Mouse (Mus musculus) spleen, embryonic (tissue): ENCODE data around the gene C5ar2.

Experiments
- CTCF ChIA-PET: fragments of 350-600 bp; sonication (Branson Sonifier 250); formaldehyde crosslinking; loops from one replicate; lab custom pipeline; 2022; lab: Charles Lee

The C5ar2 gene

DNA sequence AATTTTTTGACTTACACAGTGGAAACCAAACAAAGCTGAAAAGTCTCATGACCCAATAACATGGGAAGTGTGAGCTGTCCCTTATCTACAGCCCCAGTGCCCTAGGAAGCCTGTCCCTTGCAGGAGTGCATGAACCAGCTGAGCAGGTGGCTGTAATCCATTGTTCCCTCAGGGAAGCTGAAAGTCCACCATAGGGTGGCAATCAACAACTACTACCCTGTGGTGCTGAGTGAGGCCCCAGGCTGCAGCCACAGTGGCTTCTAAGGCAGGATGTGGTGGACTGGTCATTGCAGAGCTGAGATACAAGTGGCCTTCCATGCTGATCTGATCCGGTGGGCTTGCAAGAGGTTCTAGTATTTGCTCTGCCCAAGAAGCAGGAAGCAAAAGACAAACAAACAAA is 17.1 kb upstream of the C5ar2 start:
- CTCF ChIA-PET = interaction anchor here (0.6 kb wide), 1 partner anchor 50 kb away, joined by 3 read pairs; no protein-coding TSS in a partner anchor

- CTCF ChIA-PET = no interaction called here
Measured at GRCm38 (mm10) chr7:16259110-16259590, 15.2 kb upstream of the C5ar2 start, which contains the start of gene C5ar1. C5ar1 (minus strand) TSS chr7:16259540.

- CTCF ChIA-PET = no interaction called here
Measured at GRCm38 (mm10) chr7:16257830-16258229, 13.9 kb upstream of the C5ar2 start.

DNA sequence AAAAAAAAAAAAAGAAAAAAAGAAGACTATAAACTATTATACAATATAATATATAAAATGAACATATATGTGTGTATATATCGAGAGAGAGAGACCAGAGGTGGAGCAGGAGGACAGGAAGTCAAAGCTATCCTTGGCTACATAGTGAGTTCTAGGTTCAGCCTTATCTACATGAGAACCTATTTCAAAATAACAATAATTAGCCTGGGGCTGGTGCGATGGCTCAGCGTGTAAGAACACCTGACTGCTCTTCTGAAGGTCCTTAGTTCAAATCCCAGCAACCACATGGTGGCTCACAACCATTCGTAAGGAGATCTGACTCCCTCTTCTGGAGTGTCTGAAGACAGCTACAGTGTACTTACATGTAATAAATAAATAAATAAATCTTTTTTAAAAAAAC is 12.0 kb upstream of the C5ar2 start:
- CTCF ChIA-PET = interaction anchor here (0.7 kb wide), 1 partner anchor 17 kb away, joined by 4 read pairs; the partner anchor contains the start of gene Inafm1

GRCm38 (mm10) chr7:16254195-16254594 is 10.2 kb upstream of the C5ar2 start:
- CTCF ChIA-PET = no interaction called here

GRCm38 (mm10) chr7:16250687-16251086 is 6.7 kb upstream of the C5ar2 start:
- CTCF ChIA-PET = no interaction called here

DNA sequence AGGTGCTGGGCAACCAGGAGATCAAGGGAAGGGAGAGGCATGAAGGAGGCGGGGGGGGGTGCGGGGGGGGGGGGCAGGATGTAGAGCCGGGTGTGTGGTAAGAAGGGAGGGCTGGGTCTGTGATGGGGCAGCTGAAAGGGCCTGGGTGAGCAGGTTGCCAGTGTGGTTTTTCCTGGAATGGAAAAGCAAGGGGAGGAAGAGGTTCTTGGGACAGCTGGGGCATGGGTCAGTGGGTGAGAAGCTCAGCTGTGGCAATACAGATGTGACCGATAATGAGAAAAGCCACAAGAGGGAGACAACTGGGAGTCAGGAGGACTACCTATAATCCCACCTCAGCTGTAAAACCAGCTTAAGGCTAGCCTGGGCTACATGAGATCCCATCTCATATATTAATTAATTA is 2.0 kb upstream of the C5ar2 start:
- CTCF ChIA-PET = no interaction called here

DNA sequence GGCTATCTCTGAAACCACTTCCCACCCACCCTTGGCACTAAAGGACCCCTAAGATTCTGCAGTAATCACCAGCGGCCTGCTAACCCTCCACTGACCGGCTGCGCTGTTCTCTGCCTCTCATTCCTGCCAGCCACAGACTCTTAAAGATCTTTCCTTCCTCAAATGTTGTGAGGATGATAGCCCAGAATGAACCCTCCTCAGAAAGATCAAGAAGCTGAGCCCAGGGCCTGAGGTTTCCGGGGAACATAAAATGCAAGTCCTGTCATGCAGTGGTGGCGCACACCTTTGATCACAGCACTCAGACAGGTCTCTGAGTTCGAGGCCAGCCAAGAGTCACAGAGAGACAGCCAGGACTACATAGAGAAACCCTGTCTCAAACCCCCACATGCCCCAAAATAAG is 1.8 kb downstream of the C5ar2 start:
- CTCF ChIA-PET = interaction anchor here (0.5 to 1.0 kb wide), 2 partner anchors 13 to 21 kb away, joined by 3 read pairs; no protein-coding TSS in a partner anchor

- CTCF ChIA-PET = interaction anchor here (1.0 kb wide), 1 partner anchor 12 kb away, joined by 3 read pairs; no protein-coding TSS in a partner anchor
Measured at GRCm38 (mm10) chr7:16241787-16242186, 2.2 kb downstream of the C5ar2 start.

- CTCF ChIA-PET = interaction anchor here (1.0 kb wide), 1 partner anchor 12 kb away, joined by 3 read pairs; no protein-coding TSS in a partner anchor
Measured at GRCm38 (mm10) chr7:16240978-16241303, 3.0 kb downstream of the C5ar2 start.

DNA sequence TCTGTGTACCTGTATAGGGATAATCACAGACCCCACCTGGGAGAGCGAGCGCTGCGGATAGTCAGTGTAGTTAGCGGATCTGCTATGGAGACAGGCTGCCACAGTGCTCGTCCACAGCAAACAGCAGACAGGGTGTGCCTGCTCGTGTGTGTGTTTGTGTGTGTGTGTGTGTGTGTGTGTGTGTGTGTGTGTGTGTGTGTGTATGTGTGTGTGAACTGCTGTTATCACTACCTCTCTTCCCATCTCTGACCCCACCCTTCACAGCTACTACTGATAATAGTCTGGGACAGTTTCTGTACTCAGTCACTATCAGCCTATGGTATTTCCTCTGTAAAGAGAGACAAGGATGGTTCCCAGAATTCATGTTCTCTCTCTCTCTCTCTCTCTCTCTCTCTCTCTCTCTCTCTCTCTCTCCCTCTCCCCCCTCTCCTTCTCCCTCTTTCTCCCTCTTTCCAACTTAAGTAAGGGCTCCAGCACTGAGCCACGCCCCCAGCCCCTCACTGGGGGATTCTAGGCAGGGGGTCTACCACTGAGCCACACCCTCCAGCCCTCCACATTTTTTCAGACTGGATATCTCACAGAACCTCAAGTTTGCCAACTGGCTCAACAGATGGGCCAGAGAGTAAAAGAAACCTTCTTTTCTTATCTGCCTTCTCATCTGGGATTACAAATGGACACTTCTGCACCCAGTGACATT is 3.5 kb downstream of the C5ar2 start:
- CTCF ChIA-PET = interaction anchor here (0.6 to 0.8 kb wide), 2 partner anchors 9 to 19 kb away, joined by 4 to 10 read pairs; no protein-coding TSS in a partner anchor

DNA sequence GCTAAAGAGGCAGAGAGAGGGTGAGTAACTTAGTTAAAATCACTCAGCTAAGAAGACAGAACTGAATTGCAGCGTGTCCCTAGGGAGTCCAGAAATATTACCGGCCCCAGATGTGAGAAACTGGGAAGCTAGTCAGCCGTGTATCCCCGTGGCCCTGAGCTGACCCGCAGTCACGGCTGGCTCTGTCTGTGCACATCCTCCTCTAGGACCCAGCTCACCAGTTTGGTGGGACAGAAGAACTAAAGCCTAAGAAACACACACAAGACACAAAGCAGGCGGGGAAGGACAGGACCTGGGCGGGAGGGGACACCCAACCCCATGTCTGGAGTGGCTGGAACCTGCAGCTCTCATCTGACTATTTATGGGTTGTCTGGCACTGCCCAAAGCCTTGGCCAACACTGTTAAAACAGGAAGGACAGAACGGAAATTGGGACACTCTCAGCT is 4.4 kb downstream of the C5ar2 start:
- CTCF ChIA-PET = interaction anchor here (0.8 kb wide), 1 partner anchor 18 kb away, joined by 4 read pairs; no protein-coding TSS in a partner anchor

DNA sequence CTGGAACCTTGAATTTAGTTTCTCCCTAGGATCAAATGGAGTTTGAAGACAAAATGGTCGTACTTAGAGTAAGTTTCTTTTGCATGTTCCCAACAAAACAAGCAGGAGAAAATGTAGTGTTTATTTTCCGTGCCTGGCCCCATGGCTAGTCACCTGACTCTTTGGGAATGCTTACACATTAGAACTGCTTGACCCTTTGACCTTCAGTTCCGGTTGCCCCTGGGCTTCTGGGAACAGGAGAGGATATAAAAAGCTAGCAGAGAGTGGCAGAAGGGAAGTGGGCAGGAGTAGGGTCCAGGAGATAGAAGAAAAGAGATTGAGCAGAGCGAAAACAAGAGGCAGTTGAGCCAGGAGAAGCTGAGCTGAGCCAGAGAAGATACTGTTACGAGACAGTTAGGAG is 14.1 kb downstream of the C5ar2 start:
- CTCF ChIA-PET = interaction anchor here (0.7 to 1.5 kb wide), 3 partner anchors 12 to 736 kb away, joined by 3 to 5 read pairs (median 3); no protein-coding TSS in a partner anchor

DNA sequence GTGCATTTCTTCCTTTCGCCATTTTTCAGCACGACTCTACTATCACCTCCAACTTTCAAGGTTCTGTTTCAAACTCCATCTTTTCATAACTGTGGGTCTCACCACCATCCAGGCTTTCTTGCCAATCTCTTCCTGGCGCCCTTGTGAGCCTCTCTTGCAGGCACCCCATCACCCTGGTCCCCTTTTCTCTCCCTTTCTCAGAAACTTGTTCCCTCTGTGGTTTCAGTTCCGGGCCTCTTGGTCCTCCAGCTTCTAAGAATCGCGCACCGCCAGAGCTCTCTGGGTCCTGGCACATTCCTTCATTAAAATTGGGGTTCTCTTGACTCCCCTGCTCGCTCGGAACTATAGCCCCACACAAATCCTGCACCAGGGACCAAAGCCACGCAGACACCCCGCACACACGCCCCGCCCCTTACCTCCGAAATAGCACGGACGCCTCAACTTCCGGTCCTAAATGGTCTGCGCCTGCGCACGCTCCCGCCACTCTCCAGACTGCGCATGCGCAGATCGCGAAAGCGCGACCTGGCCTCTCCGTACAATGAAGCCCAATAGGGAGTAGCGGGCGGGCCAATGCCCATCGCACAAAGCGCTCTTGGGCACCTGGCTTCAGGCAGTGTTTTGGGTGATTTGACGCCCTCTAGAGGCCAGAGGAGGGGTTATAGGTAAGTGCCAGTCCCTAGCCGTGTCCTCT is 22.2 kb downstream of the C5ar2 start, which contains the start of gene Dhx34:
Gene Dhx34, minus strand, starts transcription at position 456 of the 691 bp plus-strand sequence.
- CTCF ChIA-PET = interaction anchor here (0.5 to 1.0 kb wide), 3 partner anchors 18 to 261 kb away, joined by 4 read pairs; no protein-coding TSS in a partner anchor

DNA sequence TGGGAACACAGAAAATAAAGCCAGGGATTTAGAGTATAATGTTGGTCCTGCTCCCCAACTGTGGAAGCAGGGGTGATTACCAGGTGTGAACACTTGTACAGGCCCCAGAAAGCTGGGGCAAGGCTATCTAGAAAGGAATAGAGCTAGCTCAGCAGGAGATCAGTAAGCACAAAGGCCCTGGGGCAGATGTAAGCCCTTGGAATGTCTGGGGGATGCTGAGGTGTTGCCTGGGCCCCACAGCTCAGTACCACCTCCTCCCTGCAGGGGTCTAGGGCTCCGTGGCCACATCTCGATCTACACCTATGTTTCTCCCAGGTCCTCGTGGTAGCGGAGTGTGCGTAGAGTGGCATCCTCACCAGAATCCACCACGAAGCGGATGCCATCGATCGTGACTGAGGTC is 30.0 kb downstream of the C5ar2 start:
- CTCF ChIA-PET = no interaction called here

- CTCF ChIA-PET = no interaction called here
Measured at GRCm38 (mm10) chr7:16213196-16213595, 30.8 kb downstream of the C5ar2 start.

GRCm38 (mm10) chr7:16210862-16211365 is 33.0 kb downstream of the C5ar2 start:
- CTCF ChIA-PET = interaction anchor here (0.7 kb wide), 1 partner anchor 50 kb away, joined by 3 read pairs; no protein-coding TSS in a partner anchor

GRCm38 (mm10) chr7:16208781-16209665 is 34.9 kb downstream of the C5ar2 start:
- CTCF ChIA-PET = interaction anchor here (0.5 kb wide), 1 partner anchor 57 kb away, joined by 3 read pairs; no protein-coding TSS in a partner anchor

GRCm38 (mm10) chr7:16207496-16207895 is 36.5 kb downstream of the C5ar2 start:
- CTCF ChIA-PET = no interaction called here

DNA sequence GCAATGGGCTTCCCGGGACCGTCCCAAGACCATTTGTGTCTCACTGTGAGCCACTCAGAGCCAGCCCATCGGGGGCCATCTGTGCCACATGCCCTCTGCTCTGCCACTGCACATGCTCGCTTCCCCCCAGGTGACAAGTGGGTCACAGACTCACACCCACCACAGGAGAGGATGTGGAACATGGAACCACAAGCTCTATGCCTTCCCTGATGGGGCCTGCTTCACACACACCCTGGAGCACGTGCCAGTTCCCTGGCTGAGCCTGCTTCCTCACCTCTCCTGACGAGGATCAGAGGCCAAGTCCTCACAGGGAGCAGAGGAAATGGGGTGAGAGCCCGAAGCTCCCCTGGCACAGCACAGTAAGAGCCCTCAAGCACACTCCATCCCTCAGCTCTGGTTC is 36.9 kb downstream of the C5ar2 start:
- CTCF ChIA-PET = interaction anchor here (0.7 kb wide), 1 partner anchor 258 kb away, joined by 5 read pairs; no protein-coding TSS in a partner anchor
